Mouse (Mus musculus): ENCODE data around the gene Erlin1.

DNA sequence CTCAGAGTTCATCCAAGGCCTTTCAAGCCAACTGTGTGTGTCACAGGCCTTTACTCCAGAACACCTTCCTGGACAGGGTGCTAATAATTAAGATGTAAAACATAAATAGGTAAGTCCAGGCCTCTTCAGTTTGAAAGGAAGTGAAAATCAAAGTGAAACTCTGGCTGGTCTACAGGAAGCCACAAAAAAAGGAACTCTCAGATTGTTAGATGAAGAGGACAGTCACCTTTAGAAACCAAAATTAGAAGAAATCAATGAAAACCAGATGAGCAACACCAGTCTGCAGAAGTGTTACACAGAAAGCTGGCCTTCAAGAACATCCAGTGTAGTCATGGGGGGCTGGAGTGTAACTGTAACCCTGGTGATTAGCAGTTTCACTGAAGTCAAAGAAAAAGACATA lies 48.2 kb upstream of the Erlin1 start:
- no peak for TF ChIP-seq TAL1 (conservative IDR thresholded peaks at IDR 0.05; ENCODE audit: low read depth, low read length)
- no peak for TF ChIP-seq CTCF (IDR thresholded peaks at IDR 0.05; ENCODE audit: low read depth, low read length)
- TF ChIP-seq GATA2 (IDR thresholded peaks at IDR 0.05; ENCODE audit: borderline replicate concordance, low read depth, low read length): no peak
- no peak for TF ChIP-seq GATA1 (IDR thresholded peaks at IDR 0.05; ENCODE audit: borderline replicate concordance, low read length)

Data from G1E (cell line).